Mouse (Mus musculus): ENCODE results near the gene Zfp131. TPM values are rescaled to one million over a fixed set of nuclear protein-coding genes. Genes with fewer than 3 reads are reported as not detected.

Zfp131 gene
- total and polyA plus RNA-seq, 3 experiments, result 31.3 to 61.4 (median 49.3) TPM

GRCm38 (mm10) chr13:119797656-119798055 lies 7.0 kb upstream of the Zfp131 start:
- TF ChIP-seq ZNF384 (IDR thresholded peaks at IDR 0.05; ENCODE audit: low read depth, low read length), result no peak
- no peak for TF ChIP-seq GABPA (IDR thresholded peaks at IDR 0.05; ENCODE audit: insufficient replicate concordance, low read depth, low read length)
- TF ChIP-seq POLR2AphosphoS2 (IDR thresholded peaks at IDR 0.05; ENCODE audit: low read depth, low read length), result no peak
- TF ChIP-seq KAT2A (IDR thresholded peaks at IDR 0.05; ENCODE audit: insufficient replicate concordance, low read length), result no peak
- no peak for TF ChIP-seq ELF1 (IDR thresholded peaks at IDR 0.05; ENCODE audit: low read depth, low read length)
- TF ChIP-seq JUND (conservative IDR thresholded peaks at IDR 0.05; ENCODE audit: low read depth, low read length), result no peak
- no peak for TF ChIP-seq MXI1 (IDR thresholded peaks at IDR 0.05; ENCODE audit: low read depth, low read length)
- TF ChIP-seq ZC3H11A (IDR thresholded peaks at IDR 0.05; ENCODE audit: low read depth, low read length), result no peak
- no peak for TF ChIP-seq NELFE (IDR thresholded peaks at IDR 0.05; ENCODE audit: low read depth, low read length)
- no peak for TF ChIP-seq MAX (IDR thresholded peaks at IDR 0.05; ENCODE audit: low read length)
- TF ChIP-seq SMC3 (IDR thresholded peaks at IDR 0.05; ENCODE audit: low read depth, low read length), result no peak
- no peak for TF ChIP-seq MEF2A (IDR thresholded peaks at IDR 0.05; ENCODE audit: borderline replicate concordance, low read depth, low read length)
- no peak for TF ChIP-seq USF1 (IDR thresholded peaks at IDR 0.05; ENCODE audit: low read depth, low read length)
- no peak for TF ChIP-seq USF2 (conservative IDR thresholded peaks at IDR 0.05; ENCODE audit: low read depth, low read length)
- no peak for TF ChIP-seq CHD1 (IDR thresholded peaks at IDR 0.05; ENCODE audit: low read depth, low read length)
- TF ChIP-seq CHD2 (IDR thresholded peaks at IDR 0.05; ENCODE audit: low read length), result no peak
- no peaks in the 10 kb centered on the region for H3K79me2 ChIP-seq (replicated peaks; ENCODE audit: control insufficient read depth, extremely low read depth, insufficient read depth, poor library complexity, severe bottlenecking)
- no peaks in the 10 kb centered on the region for H3K9me3 ChIP-seq (replicated peaks; ENCODE audit: low read length)
- H3K4me2 ChIP-seq (ENCODE audit: insufficient read depth, low read depth, poor library complexity, severe bottlenecking), result no peak overlapping the region
- in situ Hi-C loops (cut with MboI; ENCODE audit: low pct_ligation_motif_present, low pct_unique_long_range_greater_than_20kb, low sequenced_read_pairs) (no loop called here), dilution Hi-C loops (cut with MboI; ENCODE audit: extremely low pct_ligation_motif_present, extremely low pct_unique_long_range_greater_than_20kb, low sequenced_read_pairs) (no loop called here)
- H3K4me3 ChIP-seq (replicated peaks in 1 of 3; ENCODE audit: low read depth in 2 of 3, low read length in 2 of 3, poor library complexity in 1 of 3), result no peak overlapping the region
- no peak overlapping the region for H3K27ac ChIP-seq (ENCODE audit: insufficient read depth, low read depth)
- H3K36me3 ChIP-seq (replicated peaks in 1 of 2; ENCODE audit: control insufficient read depth in 1 of 2, insufficient read depth in 1 of 2, low read length in 1 of 2), result no peaks in the 10 kb centered on the region
- no peak for DNase-seq (ENCODE audit: extremely low read depth)
- no peaks in the 10 kb centered on the region for H3K27me3 ChIP-seq (replicated peaks)
- H3K4me1 ChIP-seq (ENCODE audit: control insufficient read depth in 1 of 2, insufficient read depth in 2 of 2), result peaks cover 0 to 2% of the 10 kb centered on the region in 2 experiments; a peak in 1 of 4 replicates
- no peak overlapping the region for H3K9ac ChIP-seq (ENCODE audit: insufficient read depth, low read depth)

- H3K36me3 ChIP-seq (replicated peaks in 1 of 2; ENCODE audit: control insufficient read depth in 1 of 2, insufficient read depth in 1 of 2, low read length in 1 of 2), result peaks cover 0 to 3% of the 10 kb centered on the region in 2 experiments
- TF ChIP-seq MYC (IDR thresholded peaks at IDR 0.05; ENCODE audit: low read depth, low read length), result no peak
- no peak for TF ChIP-seq IRF4 (IDR thresholded peaks at IDR 0.05; ENCODE audit: low read depth, low read length)
- no peak for TF ChIP-seq ZMIZ1 (IDR thresholded peaks at IDR 0.05; ENCODE audit: low read depth, low read length)
- no peak for TF ChIP-seq JUND (conservative IDR thresholded peaks at IDR 0.05; ENCODE audit: low read depth, low read length)
- TF ChIP-seq USF2 (conservative IDR thresholded peaks at IDR 0.05; ENCODE audit: low read depth, low read length), result no peak
- TF ChIP-seq TCF12 (IDR thresholded peaks at IDR 0.05; ENCODE audit: low read depth, low read length), result no peak
- no peak for TF ChIP-seq ETS1 (conservative IDR thresholded peaks at IDR 0.05; ENCODE audit: low read depth, low read length)
- TF ChIP-seq GABPA (IDR thresholded peaks at IDR 0.05; ENCODE audit: insufficient replicate concordance, low read depth, low read length), result no peak
- no peak for TF ChIP-seq BHLHE40 (IDR thresholded peaks at IDR 0.05; ENCODE audit: low read depth, low read length)
- TF ChIP-seq E2F4 (IDR thresholded peaks at IDR 0.05; ENCODE audit: insufficient replicate concordance, low read depth, low read length), result no peak
- no peak for TF ChIP-seq CHD1 (IDR thresholded peaks at IDR 0.05; ENCODE audit: low read depth, low read length)
- TF ChIP-seq POLR2AphosphoS2 (IDR thresholded peaks at IDR 0.05; ENCODE audit: low read depth, low read length), result no peak
- TF ChIP-seq ZNF384 (IDR thresholded peaks at IDR 0.05; ENCODE audit: low read depth, low read length), result no peak
- TF ChIP-seq ELF1 (IDR thresholded peaks at IDR 0.05; ENCODE audit: low read depth, low read length), result no peak
- TF ChIP-seq MAFK (IDR thresholded peaks at IDR 0.05; ENCODE audit: insufficient replicate concordance, low read length), result no peak
- TF ChIP-seq MXI1 (IDR thresholded peaks at IDR 0.05; ENCODE audit: low read depth, low read length), result no peak
- TF ChIP-seq TBP (conservative IDR thresholded peaks at IDR 0.05; ENCODE audit: low read depth, low read length), result no peak
- peaks cover 19% of the 10 kb centered on the region for H3K79me2 ChIP-seq (replicated peaks; ENCODE audit: control insufficient read depth, extremely low read depth, insufficient read depth, poor library complexity, severe bottlenecking)
- H3K27me3 ChIP-seq (replicated peaks), result no peaks in the 10 kb centered on the region
- in situ Hi-C loops (cut with MboI; ENCODE audit: low pct_ligation_motif_present, low pct_unique_long_range_greater_than_20kb, low sequenced_read_pairs) (no loop called here), dilution Hi-C loops (cut with MboI; ENCODE audit: extremely low pct_ligation_motif_present, extremely low pct_unique_long_range_greater_than_20kb, low sequenced_read_pairs) (no loop called here)
- H3K4me1 ChIP-seq (ENCODE audit: control insufficient read depth in 1 of 2, insufficient read depth in 2 of 2), result peaks cover 3 to 16% of the 10 kb centered on the region in 2 experiments; a peak in 2 of 4 replicates
- no peak overlapping the region for H3K4me3 ChIP-seq (replicated peaks in 1 of 3; ENCODE audit: low read depth in 2 of 3, low read length in 2 of 3, poor library complexity in 1 of 3)
- no peaks in the 10 kb centered on the region for H3K9me3 ChIP-seq (replicated peaks; ENCODE audit: low read length)
- H3K4me2 ChIP-seq (ENCODE audit: insufficient read depth, low read depth, poor library complexity, severe bottlenecking), result no peak overlapping the region
- H3K9ac ChIP-seq (ENCODE audit: insufficient read depth, low read depth), result no peak overlapping the region
- H3K27ac ChIP-seq (ENCODE audit: insufficient read depth, low read depth), result no peak overlapping the region
- no peak for DNase-seq (ENCODE audit: extremely low read depth)
Measured at GRCm38 (mm10) chr13:119792791-119793404, 2.2 kb upstream of the Zfp131 start.
